Mouse (Mus musculus) ES-Bruce4 (cell line): ENCODE measurements around the gene Mreg. TPM values are rescaled to one million over a fixed set of nuclear protein-coding genes. Genes with fewer than 3 reads are reported as not detected.
A peak's percentile ranks its signal among the peaks of the same experiment; 100 is the strongest.
"Not testable (repeated sequence)": the region's sequence is repeated elsewhere in the genome, so short reads cannot be mapped to it uniquely, and the experiment has no call there.

ENCODE experiments used
- H3K27ac ChIP-seq: 2 replicates; pipeline ENCODE4 v1.5.1; 2012; ENCODE audit warnings: low read length, inconsistent platforms; ENCODE audit not compliant: insufficient read depth
- H3K27me3 ChIP-seq: 2 replicates; pipeline ENCODE4 v1.6.1; 2012; ENCODE audit warnings: mild to moderate bottlenecking, low read length, inconsistent platforms; ENCODE audit not compliant: control insufficient read depth, poor library complexity, insufficient read depth, severe bottlenecking
- H3K36me3 ChIP-seq: 2 replicates; pipeline ENCODE4 v1.6.1; 2012; ENCODE audit warnings: inconsistent platforms, mild to moderate bottlenecking, low read length, moderate library complexity; ENCODE audit not compliant: control insufficient read depth, poor library complexity, insufficient read depth, severe bottlenecking
- H3K4me1 ChIP-seq: one replicate; pipeline ENCODE4 v1.8.1; 2011; ENCODE audit warnings: low read length; ENCODE audit not compliant: control insufficient read depth, insufficient read depth
- H3K4me3 ChIP-seq: 2 replicates; pipeline ENCODE4 v1.5.1; 2011; ENCODE audit warnings: low read depth, mild to moderate bottlenecking, low read length
- H3K9ac ChIP-seq: 2 replicates; pipeline ENCODE4 v1.6.1; 2012; ENCODE audit warnings: low read depth, mild to moderate bottlenecking, inconsistent platforms; ENCODE audit not compliant: poor library complexity, severe bottlenecking
- H3K9me3 ChIP-seq: replicated peaks from 2 replicates; pipeline ENCODE4 v1.6.1; 2012; ENCODE audit warnings: mild to moderate bottlenecking, low read length, inconsistent platforms; ENCODE audit not compliant: control insufficient read depth, poor library complexity, insufficient read depth, severe bottlenecking
- CTCF ChIP-seq: IDR thresholded peaks from one replicate; pipeline ENCODE4 v1.8.1; 2011; ENCODE audit warnings: low read depth, low read length
- EP300 ChIP-seq: IDR thresholded peaks from 2 replicates; pipeline ENCODE4 v1.6.1; 2011; ENCODE audit warnings: low read depth, low read length; ENCODE audit not compliant: insufficient read depth
- POLR2A ChIP-seq: IDR thresholded peaks from one replicate; pipeline ENCODE4 v1.8.1; 2011; ENCODE audit warnings: low read length; ENCODE audit not compliant: insufficient read depth
- polyA plus RNA-seq: library from polyadenylated mRNA; stranded (reverse); fragments of >200 nt; gene quantifications from 2 replicates; pipeline ENCODE4 v1.2.4, GENCODE M21; 2011; ENCODE audit warnings: low read depth; ENCODE audit not compliant: missing spikeins, insufficient read depth, insufficient read length

The Mreg gene
- polyA plus RNA-seq, 1 experiment, result 95.8 TPM

DNA sequence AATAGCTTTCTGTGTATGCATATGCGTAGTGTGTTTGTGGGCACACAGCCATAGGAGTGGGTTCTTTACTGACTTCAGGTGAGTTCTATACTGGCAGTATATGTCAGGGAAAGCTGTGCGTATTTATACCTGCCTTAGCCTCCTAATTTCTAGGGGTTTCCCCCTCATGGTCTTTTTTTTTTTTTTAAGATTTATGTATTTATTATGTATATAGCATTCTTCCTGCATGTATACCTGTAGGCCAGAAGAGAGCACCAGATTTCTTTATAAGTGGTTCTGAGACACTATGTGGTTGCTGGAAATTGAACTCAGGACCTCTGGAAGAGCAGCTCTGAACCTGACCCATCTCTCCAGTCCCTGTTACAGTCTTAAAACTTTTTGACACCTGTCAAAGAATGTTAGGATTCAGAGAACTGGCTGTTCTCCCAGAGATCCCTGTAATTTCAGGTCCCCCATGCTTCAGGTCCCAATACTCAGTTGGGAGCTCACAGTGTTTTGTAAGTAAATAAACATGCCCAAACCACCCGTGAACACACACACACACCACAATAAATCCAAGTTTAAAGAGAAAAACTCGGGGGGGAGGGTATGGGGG is 14.9 kb upstream of the Mreg start:
- peak overlapping the region; percentile 86 for H3K27ac ChIP-seq
- H3K27me3 ChIP-seq, result no peaks in the 10 kb centered on the region
- H3K9me3 ChIP-seq, result no peaks in the 10 kb centered on the region
- no peaks in the 10 kb centered on the region for H3K36me3 ChIP-seq
- no peak overlapping the region for H3K4me3 ChIP-seq
- peaks cover 6% of the 10 kb centered on the region for H3K4me1 ChIP-seq
- no peak for TF ChIP-seq POLR2A
- TF ChIP-seq CTCF, result no peak
- TF ChIP-seq EP300, result no peak
- no peak overlapping the region for H3K9ac ChIP-seq

DNA sequence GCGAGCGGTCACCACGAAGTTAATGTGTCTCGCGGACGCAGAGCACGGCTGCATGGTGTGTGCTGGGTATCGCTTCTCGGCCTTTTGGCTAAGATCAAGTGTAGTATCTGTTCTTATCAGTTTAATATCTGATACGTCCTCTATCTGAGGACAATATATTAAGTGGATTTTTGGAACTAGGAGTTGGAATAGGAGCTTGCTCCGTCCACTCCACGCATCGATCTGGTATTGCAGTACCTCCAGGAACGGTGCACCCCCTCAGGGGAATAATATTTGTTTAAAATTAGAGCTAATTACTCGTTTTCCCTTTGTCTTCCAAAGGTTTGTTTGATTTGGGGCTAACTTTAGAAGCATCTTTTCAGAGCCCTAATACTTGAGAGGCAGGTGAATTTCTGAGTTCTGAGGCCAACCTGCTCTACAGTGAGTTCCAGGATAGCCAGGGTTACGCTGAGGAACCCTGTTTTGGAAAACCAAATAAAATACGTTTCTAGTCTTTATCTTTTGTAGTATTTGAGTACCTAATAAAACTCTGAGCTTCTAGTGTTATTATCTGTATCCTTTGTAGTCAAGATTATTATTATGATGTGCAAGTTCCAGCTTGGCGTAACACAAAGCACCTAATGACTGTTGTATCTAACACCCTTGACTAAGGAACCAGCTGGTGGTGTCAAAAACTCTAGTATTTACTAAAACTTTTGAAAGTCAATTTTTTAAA is 14.2 kb upstream of the Mreg start:
- H3K9ac ChIP-seq, result no peak overlapping the region
- H3K27me3 ChIP-seq, result no peaks in the 10 kb centered on the region
- H3K4me3 ChIP-seq, result no peak overlapping the region
- TF ChIP-seq EP300 (0 out of 2 replicates have a peak, but pooled peaks have one; percentile 3), CTCF (no peak), POLR2A (peak; percentile 98)
- no peak overlapping the region for H3K27ac ChIP-seq
- peaks cover 6% of the 10 kb centered on the region for H3K4me1 ChIP-seq
- no peaks in the 10 kb centered on the region for H3K9me3 ChIP-seq
- H3K36me3 ChIP-seq, result no peaks in the 10 kb centered on the region

DNA sequence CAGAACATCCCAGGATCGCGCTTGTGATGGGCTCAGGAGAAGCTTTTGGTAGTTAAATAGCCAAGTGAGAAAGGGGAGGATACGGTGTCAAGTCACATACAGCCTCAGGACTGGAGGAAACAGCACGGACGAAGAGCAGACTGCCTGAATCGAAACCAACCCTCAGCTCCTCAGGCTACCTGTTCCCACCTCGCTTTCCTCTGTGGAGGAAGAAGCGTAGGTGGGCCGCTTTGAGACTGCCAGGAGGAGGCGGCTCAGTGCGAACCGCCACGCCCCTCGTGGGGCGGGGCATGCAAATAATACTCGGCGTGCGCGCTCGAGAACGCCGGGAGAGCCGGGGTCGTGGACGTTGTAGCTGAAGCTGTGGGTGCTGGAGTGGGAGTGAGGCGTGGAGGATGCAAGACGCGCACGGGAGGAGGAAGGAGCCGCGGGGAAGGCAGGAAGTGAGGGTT is 13.6 kb upstream of the Mreg start:
- Histone ChIP-seq H3K27ac (peak overlapping the region; percentile 89), H3K9ac (peak overlapping the region; percentile 62), H3K4me3 (peak overlapping the region; percentile 64)
- not testable (repeated sequence) for H3K27me3 ChIP-seq, H3K9me3 ChIP-seq, H3K4me1 ChIP-seq, H3K36me3 ChIP-seq
- peak; percentile 98 for TF ChIP-seq POLR2A
- TF ChIP-seq EP300, result peak; percentile 67; the same call in 1 of the 2 replicates

DNA sequence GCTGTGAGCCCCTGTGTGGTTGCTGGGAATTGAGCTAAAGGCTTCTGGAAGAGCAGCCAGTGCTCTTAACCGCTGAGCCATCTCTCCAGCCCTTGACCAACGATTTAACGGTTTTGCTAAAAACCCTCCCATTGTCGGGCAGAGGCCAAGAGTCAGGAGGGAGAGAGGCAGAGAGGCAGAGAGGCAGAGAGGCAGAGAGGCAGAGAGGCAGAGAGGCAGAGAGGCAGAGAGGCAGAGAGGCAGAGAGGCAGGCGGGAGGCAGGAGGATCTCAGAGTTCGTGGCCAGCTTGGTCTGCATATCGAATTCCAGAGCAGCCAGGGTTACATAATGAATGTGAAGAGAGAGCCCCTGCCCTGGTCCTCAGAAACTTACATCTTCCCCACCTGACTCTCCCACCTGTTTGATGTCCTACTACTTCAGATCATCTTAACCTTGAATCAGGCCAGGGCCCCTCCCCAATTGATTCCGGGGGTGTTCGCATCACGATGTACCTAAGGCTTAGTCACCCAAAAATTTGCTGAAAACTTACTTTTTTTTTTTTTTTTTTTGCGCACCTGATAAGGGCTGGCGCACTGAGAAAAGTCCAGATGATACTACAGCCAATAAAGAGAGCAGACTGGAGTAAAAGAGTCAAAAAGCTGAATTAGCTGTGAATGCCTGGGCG is 13.1 kb upstream of the Mreg start:
- Histone ChIP-seq H3K9me3 (no peaks in the 10 kb centered on the region), H3K9ac (peak overlapping the region; percentile 62), H3K4me3 (peak overlapping the region; percentile 64), H3K36me3 (no peaks in the 10 kb centered on the region), H3K4me1 (peaks cover 3% of the 10 kb centered on the region), H3K27ac (peak overlapping the region; percentile 89), H3K27me3 (no peaks in the 10 kb centered on the region)
- TF ChIP-seq CTCF, result no peak

DNA sequence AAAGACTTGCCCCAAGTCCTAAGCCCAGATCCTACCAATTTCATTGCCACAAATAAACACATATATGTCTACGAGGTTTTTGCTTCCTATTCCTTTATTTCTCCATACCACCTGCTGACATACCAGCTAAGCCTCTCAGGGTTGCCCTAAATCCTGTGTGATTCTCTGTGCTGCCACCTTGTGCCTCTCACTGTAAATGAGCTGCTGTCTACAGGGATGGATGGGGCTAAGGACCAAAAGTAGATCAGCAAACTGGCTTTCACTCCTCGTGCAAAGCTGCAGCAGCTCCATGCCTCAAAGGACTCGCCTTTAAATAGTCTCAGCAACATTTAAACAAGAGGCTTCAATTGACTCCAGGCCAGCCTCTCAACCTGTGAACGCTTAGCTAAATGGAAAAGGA is 7.9 kb upstream of the Mreg start:
- Histone ChIP-seq H3K27me3 (no peaks in the 10 kb centered on the region), H3K4me3 (no peak overlapping the region), H3K27ac (no peak overlapping the region), H3K9ac (no peak overlapping the region), H3K4me1 (peaks cover 1% of the 10 kb centered on the region), H3K36me3 (no peaks in the 10 kb centered on the region), H3K9me3 (no peaks in the 10 kb centered on the region)
- TF ChIP-seq EP300 (0 out of 2 replicates have a peak, but pooled peaks have one; percentile 19), POLR2A (no peak), CTCF (peak; percentile 42)

DNA sequence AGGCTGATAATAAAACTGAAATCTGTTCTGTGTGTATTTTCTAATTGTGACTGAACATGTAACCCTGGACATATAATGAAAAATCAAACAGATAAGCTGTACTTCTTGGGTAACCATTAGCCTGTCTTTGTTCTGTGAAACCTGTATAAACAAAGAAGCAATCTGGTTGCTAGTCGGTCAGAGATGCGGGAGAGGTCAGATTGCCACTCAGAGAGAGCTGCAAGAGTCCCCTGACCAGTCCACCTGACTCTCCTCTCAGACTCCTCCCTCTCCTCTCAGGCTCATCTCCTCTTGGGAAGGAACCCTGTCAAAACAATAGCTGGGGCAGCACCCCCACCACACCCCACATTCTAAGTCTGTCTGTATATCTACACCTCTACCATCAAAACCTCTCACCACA is 7.0 kb upstream of the Mreg start:
- Histone ChIP-seq H3K9ac (no peak overlapping the region), H3K27ac (peak overlapping the region; percentile 16; the same call in 1 of the 2 replicates), H3K4me1 (peaks cover 6% of the 10 kb centered on the region), H3K27me3 (no peaks in the 10 kb centered on the region), H3K36me3 (no peaks in the 10 kb centered on the region), H3K4me3 (no peak overlapping the region), H3K9me3 (no peaks in the 10 kb centered on the region)
- TF ChIP-seq EP300, result 0 out of 2 replicates have a peak, but pooled peaks have one; percentile 30
- TF ChIP-seq CTCF, result no peak
- no peak for TF ChIP-seq POLR2A
